Mouse (Mus musculus) heart, adult 11 months (tissue): ENCODE measurements around the gene Rap1gds1.

ENCODE experiments used
- DNase-seq: peaks from one replicate; pipeline ENCODE4 v3.0.0; 2022

Rap1gds1 gene

DNA sequence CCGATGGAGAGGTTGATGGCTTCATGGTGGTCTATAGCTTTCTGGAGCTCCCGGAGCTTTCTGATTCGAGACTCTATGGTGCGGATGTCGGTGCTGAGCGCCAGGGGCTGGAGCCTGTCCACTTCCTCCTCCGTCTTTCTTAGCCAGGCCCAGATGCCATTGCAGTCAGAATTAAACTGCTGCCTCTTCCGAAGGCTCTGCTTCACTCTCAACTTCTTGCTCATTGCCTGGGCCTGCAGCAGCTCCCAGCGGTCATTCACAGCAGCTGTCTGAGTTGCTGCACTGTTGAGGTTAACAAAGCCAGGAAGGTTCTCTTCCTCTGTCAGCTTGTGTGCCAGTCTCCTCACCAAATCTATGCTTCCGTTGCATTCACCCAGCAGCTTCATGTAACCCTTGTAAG lies 137.8 kb downstream of the Rap1gds1 start:
- DNase-seq: no peak

DNA sequence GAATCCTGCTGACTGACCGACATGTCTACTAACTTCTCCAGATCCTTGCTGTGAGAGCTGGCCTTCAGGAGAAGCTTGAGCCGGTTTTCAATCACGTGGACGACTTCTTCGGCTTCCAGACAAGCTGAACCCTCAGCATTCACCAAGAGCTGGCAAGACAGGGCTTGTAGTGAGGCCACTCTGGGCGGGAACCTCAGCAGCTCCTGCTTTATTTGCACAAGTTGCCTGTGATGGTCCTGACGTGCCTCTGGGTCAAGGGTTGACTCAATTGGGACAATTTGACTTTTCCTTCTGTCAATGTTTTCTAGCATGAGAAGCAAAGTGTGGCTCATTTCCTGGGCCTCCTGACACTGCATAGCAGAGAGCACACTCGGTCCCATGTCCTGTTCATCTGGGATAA lies 138.2 kb downstream of the Rap1gds1 start:
- no peak for DNase-seq

DNA sequence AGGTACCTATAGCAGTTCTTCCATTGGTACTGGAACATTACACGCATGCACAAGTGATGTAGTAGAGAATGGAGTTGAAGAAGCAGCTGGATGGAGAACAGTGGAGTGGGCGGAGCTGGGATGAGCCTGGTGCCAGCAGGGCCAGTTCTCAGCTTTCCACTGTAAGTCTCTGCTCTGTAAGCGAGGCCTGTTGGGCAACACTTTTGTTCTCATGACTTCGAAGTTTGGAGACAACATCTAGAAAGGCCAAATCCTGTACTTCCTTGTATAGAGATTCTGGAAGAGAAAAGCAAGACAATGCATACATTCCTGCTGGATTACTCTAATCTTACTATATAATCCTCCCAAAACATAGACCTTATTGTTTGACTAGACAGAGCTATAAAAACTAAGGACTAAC lies 147.6 kb downstream of the Rap1gds1 start:
- no peak for DNase-seq

- peak; percentile 68 for DNase-seq
Measured at GRCm38 (mm10) chr3:138926161-138926560, 148.8 kb downstream of the Rap1gds1 start.

DNA sequence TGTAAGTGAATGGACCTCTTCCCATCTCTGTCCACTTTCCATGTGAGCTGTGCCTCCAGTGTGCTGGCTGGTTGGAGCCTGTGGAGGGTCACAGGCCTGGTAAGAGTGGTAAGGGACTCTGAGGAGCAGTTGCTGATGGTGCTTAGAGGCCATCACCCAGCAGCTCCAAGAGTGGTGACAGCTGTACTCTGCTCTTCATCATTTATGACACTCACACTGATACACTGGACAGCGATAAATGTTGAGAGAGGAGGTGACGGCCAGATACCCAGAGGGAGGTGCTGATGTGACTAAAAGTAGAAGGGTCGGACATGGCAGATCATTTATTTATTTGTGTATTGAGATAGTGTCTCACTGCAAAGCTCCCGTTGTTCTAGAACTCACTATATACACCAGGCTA lies 156.8 kb downstream of the Rap1gds1 start:
- peak; percentile 92 for DNase-seq

DNA sequence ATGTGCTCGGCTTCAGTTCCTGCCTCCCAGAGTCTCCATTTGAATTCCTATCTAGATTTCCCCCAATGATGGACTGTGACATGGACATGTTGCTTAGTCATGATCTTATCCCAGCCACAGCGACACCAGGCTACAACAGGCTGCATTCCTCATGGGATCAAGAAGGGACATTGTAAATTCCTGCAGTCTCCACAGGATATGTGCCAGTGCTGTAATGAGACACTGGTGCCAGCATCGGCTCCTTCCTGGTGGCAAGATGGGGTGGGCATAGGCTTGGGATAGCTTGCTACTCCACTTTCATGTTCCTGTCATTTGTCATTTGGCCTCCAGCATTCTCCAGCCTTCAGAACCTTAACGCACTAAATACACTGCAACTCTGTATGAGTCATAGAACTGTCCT lies 158.0 kb downstream of the Rap1gds1 start:
- peak; percentile 70 for DNase-seq

- DNase-seq: peak; percentile 80
Measured at GRCm38 (mm10) chr3:138916591-138916990, 158.4 kb downstream of the Rap1gds1 start.

DNA sequence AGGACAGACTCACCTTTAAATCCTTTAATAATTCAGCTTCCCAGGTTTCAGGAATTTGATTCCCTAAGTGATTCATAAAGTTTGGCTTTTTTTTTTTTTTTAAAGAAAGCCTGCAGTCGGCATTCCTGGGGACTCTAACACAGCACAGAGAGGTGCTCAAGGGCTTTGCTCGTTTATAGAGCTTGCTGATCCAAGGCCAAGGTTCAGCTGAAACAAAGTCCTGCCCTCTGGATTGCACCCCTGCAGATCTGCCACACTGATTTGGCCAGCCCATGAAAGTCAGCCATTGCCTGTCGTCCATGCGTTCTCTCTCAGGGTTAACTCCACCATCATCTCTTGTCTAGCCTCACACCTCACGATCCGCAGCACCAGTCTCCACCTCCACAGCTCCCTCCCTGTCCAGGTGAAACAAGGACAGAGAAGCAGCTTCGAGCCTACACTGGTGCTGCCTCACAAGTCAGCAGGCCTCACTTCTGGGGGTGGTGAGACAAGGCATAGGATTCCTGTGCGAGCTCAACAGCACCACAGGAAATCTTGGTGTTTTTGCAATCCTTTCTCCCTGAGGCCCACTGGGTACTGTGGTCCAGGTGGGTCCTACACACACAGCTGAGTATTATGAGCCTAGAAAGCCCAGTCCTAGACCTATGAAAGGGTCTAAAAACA lies 160.2 kb downstream of the Rap1gds1 start:
- peak; percentile 74 for DNase-seq

DNA sequence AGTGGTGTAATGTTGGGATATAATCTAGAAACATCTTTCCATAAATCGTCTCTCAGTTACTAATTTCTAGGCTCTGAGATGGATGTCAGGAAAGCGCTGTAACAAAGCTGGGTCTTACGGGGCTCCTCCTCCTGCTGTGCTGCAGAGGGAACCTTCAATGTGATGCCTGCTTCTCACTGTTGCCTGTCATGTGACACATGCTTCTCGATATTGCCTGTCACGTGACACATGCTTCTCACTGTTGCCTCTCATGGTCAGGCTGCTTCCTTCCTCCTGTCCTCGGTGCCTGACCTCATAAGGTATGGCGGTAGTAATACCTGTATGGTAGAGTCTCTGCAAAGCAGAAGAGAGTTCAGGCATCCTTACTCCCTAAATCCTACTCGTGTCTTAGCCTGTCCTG lies 162.5 kb downstream of the Rap1gds1 start:
- peak; percentile 35 for DNase-seq

GRCm38 (mm10) chr3:138909313-138909712 lies 165.7 kb downstream of the Rap1gds1 start:
- DNase-seq: peak; percentile 1

DNA sequence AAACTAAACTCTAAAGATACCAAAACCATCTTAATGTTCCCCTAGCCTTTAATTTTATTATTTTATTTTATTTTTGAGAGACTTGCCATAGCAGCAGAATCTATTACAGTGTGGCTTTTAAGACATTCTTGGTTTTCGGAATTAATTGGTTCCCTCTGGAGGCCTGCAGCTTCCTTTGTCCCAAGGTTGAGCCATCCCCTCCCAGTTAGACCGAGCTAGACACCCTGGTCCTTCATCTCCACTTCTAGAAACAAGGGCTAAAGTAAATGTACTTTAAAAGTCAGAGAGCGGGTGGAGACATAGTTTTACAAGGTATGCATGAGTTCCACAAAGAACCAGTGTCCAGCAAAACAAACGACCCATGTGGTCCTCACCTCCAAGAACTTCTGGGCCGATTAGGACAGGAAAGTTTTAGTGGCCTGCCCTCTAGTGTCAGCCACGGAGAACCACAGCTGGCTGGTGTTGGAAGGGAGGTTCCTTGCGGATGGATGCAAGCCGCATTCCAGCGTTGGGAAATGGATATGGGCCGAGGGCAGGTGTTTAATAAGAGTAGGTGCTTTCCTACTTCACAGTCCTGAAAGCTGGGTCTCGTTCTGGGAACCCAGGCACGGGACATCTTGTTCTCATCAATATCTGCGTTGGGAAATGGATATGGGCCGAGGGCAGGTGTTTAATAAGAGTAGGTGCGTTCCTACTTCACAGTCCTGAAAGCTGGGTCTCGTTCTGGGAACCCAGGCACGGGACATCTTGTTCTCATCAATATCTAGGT lies 168.7 kb downstream of the Rap1gds1 start:
- peak; percentile 93 for DNase-seq

DNA sequence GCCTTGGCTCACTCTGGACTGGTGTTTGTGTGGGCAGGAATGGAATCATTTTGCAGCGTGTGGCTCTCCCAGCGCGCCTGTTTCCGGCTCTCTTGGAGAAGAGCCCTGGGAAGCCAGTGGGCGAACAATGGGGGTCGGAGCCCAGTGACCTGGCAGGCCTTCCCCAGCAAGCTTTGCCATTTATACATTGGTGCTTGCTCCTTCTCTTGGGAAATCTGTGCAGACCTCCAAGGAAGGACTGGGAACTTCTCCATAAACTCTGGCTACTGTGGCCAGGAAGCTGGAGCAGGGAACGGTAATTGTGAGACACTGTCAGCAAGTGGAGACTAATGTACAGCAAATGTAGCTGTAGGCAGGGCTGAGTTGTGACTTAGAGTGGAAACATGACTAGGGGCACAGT lies 169.3 kb downstream of the Rap1gds1 start:
- peak; percentile 97 for DNase-seq

- DNase-seq: peak; percentile 73
Measured at GRCm38 (mm10) chr3:138900571-138901141, 174.3 kb downstream of the Rap1gds1 start.

DNA sequence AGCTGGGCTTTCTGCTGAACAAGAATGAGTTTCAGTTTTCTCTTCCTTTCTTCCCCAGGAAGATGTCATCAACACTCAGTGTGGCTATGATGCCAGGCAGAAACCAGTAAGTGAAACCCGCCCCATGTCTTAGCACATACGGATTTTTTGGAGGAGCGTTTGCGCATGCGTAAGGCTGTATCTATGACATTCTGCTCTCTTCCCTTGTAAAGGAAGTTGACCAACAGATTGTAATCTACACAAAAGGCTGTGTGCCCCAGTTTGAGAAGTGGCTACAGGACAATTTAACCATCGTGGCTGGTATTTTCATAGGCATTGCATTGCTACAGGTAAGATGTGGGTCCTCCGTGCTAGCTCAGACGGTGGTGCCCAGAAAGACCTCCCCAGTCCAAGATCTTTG lies 176.9 kb downstream of the Rap1gds1 start:
- peak; percentile 70 for DNase-seq

DNA sequence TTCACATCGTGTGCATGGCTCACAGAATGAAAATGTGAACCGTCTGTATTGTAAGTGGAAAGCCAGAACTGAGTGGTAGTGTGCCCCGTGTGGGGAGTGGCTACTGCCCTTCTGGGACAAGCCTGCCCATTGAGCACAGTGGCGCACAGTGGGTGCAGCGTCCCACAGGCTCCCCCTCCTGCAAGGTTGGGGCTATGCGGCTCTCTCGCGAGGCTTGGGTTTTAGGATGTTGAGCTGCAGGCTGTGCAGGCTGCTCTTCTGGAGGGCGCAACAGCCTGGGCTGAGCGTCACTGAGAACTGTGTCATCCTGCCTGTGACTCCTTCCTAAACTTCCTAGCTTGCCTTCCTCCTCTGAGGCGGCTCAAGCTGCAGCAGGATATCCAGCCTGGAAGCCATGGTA lies 177.5 kb downstream of the Rap1gds1 start:
- no peak for DNase-seq

- peak; percentile 93 for DNase-seq
Measured at GRCm38 (mm10) chr3:138893520-138893919, 181.5 kb downstream of the Rap1gds1 start.

DNA sequence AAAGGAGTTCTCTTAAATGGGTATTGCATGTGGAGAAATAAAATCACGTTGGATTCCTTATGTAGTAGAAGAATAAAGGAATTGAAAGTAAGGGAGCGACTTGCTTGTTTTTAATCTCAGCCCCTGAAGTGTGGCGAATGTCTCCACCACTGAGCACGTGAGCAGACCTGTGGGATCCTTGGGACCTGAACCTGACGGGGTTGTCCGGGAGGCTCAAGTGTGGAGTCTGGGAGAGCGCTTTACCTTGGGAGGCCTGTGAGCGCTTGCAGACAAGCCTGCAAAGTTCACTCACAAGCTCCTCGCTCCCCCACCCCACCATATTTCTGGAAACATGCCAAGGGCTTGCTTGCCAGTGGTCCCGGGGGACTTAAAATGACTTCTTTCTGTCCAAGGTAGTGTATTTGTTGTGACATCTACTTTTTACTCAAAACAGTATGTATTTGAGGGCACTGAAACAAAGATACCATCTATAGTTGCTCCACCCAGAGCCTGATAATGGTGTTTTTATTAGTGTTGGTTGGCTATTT lies 185.2 kb downstream of the Rap1gds1 start:
- DNase-seq: no peak

GRCm38 (mm10) chr3:138889214-138889613 lies 185.8 kb downstream of the Rap1gds1 start:
- DNase-seq: no peak

DNA sequence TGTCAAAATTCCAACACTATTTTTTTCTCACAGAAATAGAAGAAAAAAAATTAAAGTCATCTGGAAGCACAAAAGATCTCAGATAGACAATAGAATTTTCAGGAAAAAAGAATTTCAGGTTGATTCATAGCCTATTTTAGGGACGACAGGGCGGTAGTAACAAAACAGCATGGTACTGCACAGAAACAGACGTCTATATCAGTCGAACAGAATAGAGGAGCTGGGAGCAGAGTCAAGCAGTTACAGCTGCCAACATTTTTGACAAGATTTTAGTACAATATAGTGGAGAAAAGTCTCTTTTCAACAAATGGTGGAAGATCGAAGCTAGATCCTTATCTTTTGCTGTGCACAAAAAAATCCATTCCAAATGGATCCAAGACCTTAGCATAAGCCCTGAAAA lies 188.9 kb downstream of the Rap1gds1 start:
- no peak for DNase-seq

DNA sequence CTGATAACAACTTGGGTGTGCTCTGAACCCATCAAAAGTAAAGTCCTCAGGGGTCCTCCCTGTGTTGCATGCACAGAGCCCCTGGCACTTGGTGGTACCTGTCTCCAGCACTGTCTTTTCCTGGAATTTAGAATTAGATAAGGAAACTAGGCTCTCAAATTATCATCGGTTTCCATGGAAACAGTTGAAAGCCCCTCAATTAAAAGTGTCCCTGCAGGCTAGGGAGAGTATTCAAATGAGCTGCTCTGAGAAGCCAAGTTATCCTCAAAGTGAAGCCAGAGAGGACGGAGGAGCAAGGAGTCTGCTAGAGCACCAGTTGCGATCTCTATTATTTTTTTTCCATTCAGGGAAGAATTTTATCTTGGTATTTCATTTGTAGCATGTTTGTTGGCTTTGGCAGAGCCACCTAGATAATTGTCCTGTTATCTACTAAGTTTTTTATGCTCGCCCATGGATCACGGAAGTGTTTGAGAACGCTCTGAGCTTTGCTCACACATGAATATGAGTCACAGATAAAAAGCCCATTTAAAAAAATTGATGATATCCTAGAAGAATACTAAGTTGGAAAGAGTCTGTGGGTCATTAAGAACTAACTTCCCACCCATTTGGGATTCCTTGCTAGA lies 193.2 kb downstream of the Rap1gds1 start:
- peak; percentile 92 for DNase-seq

- DNase-seq: peak; percentile 74
Measured at GRCm38 (mm10) chr3:138880999-138881724, 193.8 kb downstream of the Rap1gds1 start.

DNA sequence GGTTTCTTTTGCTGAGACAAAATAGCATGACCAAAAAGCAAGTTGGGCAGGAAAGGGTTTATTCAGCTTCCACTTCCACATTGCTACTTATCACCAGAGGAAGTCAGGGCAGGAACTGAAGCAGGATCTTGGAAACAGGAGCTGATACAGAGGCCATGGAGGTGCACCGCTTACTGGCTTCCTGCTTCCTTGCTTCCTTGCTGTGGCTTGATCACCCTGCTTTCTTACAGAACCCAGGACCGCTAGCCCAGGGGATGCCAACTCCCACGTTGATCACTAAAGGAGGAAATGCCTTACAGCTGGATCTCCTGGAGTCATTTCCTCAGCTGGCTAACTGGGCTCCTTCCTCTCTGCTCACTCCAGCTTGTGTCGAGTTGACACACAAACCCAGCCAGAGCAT lies 197.3 kb downstream of the Rap1gds1 start:
- DNase-seq: peak; percentile 95

- no peak for DNase-seq
Measured at GRCm38 (mm10) chr3:138876931-138877361, 198.1 kb downstream of the Rap1gds1 start.
